Mouse (Mus musculus): ENCODE data around the gene Metrnl. TPM values are rescaled to one million over a fixed set of nuclear protein-coding genes. Genes with fewer than 3 reads are reported as not detected.
"Not testable (repeated sequence)": the region's sequence is repeated elsewhere in the genome, so short reads cannot be mapped to it uniquely, and the experiment has no call there.

Metrnl gene
- total RNA-seq (2021) = 27.6 and 33.6 TPM in 2 replicates
- long read RNA-seq, transcript Metrnl-201 (4 exons, 1,401 nt) = major isoform, 18 of 23 reads
- long read RNA-seq, partial matches to known transcripts = 0 of 23 reads
- long read RNA-seq, other reads (novel, unspliced or antisense) = 5 of 23 reads

DNA sequence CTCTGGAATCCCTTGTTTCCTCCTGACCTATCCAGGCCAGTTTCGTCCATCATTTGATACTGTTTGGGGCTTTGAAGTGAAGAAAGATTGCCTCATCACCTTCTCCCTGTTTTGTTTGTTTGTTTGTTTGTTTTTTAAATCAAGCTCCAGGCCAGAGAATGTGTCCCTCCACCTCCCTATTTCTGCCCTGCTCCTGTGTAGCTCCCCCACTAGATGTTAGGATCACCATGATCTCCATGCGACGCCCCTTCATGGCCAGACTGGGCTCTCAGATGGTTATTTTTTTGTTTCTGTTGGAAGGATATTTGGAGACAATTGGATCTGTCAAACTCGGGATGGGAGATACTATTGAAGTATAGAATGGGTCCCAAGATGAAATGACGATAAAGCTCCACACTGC lies at the start of gene Metrnl:
Gene Metrnl (plus strand): TSS at position 301 of the 400 bp plus-strand sequence.
- no peak for DNase-seq

DNA sequence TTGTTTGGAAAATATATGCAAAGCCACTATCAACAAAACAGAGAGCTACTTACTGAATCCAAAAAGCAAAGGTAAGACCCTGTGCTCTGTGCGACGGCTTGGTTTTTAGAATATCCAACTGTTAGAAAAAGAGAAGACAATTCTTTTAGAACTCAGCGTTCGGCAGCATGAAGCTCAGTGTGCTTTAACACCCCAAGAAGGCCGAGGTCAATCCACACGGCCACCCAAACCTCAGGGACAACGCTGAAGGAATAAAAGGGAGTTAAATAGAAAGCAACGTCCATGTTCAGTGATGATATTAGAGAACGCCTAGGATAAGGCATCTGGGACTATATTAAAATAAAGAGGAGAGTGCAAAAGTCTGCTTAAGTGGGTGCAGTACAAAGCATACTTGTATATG lies 49.8 kb upstream of the Metrnl start:
- no peak for DNase-seq

DNA sequence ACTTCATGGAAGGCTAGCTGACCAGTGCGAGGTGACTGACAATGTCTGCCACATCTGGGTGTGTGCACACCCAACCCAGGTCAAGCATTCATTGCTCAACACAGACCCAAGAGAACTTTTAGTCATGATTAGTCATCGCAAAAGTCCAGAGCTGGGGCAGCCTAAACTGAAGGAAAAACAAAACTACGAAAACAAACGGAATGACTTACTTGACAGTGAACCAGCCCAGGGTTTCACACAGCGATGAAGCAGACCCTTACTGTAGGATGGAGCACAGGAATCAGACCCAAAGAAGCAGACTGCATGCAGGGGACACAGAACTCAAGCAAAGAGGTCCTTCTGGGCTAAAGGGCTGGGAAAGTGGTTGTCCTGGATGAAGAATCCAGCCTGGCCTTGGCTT lies 49.4 kb upstream of the Metrnl start:
- no peak for DNase-seq

DNA sequence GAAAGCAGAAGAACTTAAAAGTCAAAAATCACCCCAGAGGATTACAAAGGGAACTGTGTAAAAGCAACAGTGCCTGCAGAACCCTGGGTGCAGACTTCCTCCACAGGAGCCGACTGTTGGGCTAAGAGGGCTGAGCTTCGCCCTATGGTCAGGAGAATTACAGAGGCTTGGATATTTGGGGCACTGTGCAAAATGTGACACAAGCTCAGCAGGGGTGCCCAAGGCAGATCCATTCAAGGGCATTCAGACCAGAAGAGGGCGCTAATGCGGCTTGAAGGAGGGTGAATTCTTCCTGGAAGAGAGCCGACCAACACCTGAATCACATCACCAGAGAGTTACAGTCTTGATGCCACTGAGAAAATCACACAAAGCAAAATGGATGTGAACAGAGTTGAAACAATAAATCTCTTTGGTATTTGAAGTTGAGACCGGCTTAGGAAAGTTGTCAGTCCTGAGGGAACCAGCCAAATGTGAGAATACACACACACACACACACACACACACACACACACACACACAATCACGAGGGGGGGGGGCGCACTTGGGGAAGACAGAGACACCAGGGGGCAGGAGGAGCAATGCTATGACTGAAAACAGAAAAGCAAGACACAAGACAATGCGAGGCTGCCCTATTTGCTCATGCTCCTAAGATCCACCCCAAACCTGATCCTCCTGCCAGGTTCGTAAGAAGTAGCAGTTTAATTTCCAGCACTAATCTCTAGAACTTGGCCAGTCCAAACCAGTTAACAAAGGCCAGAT lies 48.6 kb upstream of the Metrnl start:
- DNase-seq = peak; percentile 71

DNA sequence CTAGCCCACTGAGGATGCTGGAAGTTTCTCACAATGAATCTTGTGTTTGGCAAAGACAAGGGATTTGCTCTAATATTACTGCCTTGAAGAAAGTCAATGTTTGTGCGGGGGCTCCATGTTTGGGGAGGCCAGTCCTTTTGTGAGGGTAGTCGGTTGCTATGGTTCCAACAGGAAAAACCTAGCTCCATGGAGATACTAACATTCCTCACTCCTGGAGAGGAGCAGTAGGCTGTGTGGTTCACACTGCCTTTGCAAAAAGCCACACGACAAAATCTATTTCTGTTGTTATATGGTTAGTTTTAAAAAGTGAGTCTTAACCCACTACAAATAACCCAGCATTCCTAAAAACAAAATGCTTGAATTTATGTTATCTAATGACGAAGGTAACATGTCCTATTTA lies 47.7 kb upstream of the Metrnl start:
- DNase-seq = no peak

DNA sequence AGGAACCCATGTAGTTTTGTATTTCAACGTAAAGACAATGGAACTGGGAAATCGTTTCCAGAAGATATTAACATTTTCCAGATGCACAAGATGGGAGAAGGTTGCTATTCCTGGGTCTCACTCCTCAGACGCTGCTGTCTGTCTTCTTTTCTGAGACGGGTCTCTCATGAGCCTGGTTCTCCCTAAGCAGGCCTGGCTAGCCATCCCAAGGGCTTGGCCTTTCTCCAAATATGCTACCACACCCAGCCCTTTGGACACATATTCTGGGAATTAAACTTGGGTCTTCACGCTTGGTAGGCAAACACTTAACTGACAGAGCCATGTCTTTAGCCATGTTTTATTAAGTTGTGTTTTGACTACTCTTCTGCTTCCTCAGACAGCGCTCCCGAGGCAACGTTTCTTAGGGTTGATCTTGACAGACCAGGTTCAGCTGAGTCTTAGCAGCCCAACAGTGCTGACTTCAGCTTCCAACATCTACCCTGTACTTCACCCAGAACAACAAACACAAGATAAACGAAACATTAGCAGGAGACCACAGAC lies 46.9 kb upstream of the Metrnl start:
- DNase-seq = no peak

DNA sequence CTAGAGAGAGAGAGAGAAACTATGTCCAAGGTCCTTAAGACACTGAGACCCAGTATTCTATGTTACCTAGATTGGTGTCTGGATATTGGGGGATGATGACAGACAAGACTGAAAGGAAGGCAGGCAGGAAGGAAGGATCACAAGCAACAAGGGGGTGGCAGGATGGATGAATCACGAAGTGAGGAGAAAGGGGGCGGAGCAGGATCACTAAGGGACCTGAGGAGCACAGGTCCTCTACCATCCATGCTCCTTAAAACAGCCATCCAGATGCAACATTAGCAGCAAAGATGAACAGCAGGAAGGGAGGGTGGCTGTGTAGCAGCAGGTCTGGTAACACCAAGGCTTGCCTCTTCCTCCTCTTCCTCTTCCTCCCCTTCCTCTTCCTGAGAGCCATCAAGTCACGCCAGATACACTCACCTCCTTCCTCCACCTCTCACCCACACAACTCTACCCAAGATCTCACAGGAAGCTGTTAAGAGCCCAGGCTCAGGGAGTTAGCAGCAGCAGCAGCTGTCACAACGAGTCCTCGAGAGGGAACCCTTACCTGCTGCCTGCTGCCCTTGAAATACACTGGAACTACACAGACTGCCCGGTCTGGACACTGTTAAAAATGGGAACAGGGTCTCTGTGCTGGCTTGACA lies 46.1 kb upstream of the Metrnl start:
- DNase-seq = no peak

DNA sequence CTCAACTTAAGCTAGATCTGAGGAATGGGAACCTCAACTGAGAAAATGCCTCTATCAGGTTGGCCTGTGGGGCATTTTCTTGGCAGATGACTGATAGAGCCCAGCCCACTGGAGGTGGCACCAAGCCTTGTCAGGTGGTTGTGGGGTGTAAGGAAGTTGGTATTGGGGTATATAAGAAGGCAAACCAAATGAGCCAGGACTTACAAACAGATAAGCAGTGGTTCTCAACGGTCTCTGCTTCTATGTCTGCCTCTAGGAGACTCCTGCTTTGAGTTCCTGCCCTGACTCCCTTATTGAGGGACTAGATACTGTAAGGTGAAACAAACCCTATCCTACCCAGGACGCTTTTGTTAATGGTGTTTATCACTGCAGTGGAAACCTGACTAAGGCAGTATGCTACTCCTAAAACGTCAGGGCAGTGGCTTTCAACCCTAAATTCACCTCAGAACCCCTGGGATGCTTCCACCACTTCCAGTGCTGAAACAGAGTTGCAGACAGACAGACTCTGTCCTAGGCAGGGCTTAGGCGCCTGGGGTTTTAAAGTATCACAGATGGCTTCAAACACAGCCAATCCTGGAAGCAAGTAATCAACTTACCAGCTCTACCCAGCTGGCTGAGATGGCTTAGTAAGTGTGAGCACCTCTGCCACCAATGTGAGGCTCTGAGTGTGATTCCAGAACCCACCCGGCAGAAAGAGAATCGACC lies 45.4 kb upstream of the Metrnl start:
- no peak for DNase-seq

DNA sequence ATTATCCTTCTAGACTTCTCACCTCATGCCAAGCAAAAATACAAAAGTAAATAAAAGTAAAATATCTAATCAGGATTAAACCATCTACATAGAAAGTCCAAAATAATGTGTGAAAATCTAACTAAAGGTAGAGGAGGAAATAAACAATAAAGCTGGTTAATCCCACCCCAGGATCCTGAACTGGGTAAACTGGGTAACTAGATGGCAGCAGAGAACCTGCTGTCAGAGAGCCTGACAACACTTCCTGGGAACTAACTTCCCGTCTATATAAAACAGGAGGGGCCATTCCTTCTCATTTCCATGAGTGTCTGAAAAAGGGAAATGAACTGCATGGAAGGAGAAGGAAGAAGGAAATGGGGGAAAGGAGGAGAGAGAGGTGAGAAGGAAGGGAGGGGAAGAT lies 43.2 kb upstream of the Metrnl start:
- DNase-seq = no peak

DNA sequence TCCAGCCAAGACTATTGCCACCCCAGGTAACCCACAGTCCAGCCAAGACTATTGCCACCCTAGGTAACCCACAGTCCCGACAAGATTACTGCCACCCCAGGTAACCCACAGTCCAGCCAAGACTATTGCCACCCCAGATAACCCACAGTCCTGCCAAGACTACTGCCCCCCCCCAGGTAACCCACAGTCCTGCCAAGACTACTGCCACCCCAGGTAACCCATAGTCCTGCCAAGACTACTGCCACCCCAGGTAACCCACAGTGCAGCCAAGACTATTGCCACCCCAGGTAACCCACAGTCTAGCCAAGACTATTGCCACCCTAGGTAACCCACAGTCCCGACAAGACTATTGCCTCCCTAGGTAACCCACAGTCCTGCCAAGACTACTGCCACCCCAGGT lies 40.7 kb upstream of the Metrnl start:
- DNase-seq = not testable (repeated sequence)

DNA sequence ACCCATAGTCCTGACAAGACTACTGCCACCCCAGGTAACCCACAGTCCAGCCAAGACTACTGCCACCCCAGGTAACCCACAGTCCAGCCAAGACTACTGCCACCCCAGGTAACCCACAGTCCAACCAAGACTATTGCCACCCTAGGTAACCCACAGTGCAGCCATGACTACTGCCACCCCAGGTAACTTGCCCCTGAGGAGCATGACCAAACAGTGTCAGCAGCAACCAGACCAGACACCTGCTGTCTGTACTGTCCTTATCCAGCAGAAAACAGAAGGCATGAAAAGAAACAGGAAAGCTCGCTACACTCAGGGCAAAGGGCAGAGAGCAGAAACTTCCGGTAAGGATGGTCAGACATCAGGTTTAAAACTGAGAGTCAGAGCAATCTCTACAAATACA lies 40.2 kb upstream of the Metrnl start:
- DNase-seq = no peak

DNA sequence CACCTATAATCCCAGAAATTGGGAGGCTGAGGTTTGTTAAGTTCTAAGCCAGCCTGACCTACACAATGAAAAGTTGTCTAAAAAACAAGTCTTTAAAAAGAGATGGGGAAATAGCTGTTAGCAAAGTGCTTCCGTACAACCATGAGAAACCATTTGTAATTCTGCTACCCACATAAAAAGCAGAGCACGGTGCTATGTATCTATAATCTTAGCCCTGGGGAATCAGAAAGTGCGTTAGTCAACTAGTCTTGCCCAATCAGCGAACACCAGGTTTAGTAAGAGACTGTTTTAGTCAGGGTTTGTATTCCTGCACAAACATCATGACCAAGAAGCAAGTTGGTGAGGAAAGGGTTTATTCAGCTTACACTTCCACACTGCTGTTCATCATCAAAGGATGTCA lies 33.8 kb upstream of the Metrnl start:
- no peak for DNase-seq

DNA sequence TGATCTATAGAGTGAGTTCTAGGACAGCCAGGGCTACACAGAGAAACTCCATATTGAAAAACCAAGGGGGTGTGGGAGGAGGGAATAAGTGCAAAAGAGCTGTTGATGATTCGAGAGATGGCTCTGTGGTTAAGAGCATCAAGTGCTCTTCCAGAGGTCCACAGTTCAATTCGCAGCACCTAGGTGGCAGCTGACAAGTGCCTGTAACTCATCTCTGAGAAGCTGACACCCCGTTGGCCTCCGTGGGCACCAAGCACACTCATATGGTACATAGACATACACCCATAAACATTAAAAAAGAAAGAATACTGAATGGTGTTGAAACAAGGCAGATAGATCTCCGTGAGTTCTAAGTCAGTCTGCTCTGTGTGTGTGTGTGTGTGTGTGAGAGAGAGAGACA lies 32.6 kb upstream of the Metrnl start:
- DNase-seq = no peak

DNA sequence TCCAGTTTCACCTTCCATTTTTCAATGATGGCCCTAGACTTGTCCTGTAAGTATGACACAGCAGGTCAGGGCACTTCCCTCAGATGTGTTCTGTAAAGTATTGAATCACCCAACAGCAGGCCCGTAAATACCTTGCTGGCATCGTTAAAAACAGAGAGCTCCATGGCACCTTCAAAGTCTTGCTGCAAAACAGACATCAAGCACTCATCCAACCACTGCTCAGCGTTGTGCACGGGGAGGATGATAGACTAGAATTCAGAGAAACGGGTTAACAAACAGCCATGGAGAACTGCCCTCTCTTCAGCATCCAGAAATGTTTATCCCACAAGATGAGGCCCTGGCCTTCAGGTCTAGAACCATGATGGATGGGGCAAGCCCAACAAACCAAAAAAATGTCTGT lies 30.4 kb upstream of the Metrnl start:
- no peak for DNase-seq

DNA sequence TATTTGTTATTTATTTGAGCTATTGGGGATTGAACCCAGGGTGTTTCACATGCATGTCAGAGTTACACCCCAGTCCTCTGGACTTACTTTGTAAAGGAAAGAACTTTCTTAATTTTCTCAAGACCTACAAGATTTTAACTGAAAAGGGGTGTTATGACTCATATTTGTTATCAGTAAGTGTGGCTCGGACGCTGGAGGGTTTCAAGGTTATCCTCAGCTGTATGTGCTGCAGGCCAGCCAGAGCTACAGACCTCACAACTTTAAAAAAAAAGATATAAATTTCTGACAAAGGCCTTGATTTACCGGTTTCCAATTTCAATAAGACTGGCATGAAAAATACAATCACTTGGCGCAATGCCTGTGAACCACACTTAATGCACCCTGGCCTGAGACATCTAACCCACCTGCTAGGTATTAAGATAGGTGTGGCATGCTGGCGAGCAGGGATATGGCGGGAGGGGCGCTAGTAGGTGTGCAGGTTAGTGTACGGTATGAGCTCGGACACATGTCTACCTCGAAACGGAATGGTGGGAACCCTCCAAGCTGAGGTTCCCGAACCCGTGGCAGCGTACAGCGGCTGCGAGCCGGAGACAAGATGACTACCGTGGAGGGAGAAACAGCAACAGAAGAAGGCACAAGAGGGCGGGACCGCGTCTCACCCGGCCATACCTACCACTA lies 28.9 kb upstream of the Metrnl start:
- no peak for DNase-seq

DNA sequence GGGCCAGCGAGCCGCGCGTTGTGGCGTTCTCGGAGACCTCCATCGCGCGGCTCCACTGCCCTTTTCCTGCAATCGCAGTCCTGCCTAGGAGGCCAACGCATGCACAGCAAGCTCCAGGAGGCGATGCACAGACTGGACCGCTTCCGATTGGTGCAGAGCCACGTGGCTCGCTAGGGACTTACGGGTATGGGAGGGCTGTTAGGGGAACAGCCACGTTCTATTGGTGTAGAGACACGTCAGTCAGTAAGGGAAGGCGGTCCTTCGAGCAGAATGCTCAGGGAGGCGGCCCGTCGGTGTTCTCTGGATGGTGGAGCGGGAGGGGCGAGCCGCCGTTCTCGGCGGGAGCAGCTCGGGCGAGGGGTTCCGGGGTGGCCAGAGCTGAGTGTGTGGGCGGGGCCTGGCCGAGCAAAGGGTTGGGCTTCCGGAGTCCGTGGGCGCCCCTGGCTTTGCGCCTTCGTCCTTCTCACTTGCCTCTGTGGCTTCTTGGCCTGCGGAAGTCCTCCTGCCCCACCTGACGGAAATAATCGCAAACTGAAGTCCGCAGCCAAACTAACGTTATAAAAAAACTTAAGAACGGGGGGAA lies 28.3 kb upstream of the Metrnl start, which contains the start of gene B3gntl1:
Gene B3gntl1 (minus strand): TSS at position 164 of the 583 bp plus-strand sequence.
- peak; percentile 98 for DNase-seq

DNA sequence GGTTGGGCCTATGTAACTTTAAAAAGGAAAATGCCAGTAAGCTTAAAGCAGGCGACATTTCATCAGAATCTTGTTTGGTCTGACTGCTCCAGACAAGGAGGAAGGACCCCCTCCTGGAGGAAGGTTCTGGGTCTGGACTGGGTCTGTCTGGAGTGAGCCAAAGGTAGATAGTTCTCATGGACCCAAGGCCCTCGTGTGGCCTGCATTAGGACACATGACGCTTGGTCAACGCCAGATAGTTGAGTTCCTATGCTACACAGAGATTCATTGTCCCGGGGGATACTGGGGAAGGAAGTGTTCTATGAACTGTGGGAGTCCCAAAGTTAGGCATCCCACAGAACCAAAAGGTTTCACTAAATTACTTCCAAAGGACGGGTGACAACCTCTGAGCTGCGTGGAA lies 27.7 kb upstream of the Metrnl start:
- no peak for DNase-seq

DNA sequence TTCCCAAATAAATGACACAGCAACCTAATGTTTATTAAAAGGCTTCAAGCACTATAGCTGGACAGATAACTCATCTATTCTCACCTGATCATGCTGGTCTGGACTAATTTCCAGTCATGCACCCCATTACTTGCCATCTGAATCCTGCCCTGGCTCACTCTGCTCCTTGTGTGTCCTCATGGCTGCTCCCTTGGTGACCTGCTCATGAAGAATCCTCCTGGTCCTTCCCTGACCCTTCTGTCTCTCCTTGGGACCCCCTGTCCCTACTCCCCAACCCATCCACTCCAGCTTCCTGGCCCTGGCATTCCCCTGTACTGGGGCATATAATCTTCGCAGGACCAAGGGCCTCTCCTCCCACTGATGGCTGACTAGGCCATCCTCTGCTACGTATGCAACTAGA lies 24.5 kb upstream of the Metrnl start:
- no peak for DNase-seq

DNA sequence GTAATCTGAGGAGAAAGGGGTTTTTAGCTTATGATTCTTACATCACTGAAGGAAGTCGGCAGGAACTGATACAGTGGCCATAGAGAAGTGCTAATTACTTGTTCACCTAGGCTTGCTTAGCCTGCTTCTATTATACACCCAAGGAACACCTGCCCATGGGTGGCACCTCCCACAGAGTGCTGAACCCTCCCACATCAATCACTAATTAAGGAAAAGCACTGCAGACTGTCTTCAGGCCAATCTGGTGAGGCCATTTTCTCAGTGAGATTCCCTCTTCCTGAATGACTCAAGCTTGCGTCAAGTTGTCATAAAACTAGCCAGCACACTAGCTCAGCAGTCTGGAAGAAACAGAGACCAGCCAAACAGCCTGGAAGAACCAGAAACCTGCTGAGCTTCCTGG lies 21.8 kb upstream of the Metrnl start:
- DNase-seq = no peak

DNA sequence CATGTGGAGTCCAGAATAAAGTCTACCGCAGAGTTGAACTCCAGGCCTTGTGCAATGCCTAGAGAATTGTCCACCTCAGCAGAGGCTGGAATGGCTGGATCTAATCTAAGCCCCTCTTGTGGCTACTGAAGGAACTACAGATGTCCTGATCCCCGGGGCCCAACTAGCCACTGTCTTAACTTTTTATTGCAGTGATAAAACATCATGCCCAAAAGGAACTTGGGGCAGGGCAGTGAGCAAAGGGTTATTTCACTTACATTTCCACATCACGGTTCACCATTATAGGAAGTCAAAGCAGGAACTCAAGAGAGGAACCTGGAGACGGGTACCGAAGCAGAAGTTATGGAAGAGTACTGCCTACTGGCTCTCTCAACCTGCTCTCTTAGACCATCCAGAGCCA lies 20.6 kb upstream of the Metrnl start:
- peak; percentile 6 for DNase-seq

DNA sequence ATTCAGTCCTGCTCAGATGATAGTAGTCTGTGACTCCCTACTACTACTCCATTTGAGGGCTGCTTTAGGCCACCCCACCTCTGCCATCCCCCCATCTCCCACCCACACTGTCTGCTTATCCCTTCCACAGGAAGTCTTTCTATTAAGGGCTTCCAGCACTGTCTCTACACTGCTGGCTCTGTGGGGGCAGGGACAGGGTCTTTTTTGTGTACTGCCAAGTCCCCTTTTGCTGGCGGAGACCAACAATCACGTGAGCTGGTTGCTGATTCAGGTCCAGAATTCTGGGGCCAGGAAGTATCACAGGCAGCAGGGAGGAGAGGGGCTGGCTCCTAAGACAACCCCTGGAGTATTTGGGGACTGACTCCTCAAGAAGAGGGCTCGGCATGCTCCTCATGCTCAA lies 18.1 kb upstream of the Metrnl start:
- DNase-seq = no peak

DNA sequence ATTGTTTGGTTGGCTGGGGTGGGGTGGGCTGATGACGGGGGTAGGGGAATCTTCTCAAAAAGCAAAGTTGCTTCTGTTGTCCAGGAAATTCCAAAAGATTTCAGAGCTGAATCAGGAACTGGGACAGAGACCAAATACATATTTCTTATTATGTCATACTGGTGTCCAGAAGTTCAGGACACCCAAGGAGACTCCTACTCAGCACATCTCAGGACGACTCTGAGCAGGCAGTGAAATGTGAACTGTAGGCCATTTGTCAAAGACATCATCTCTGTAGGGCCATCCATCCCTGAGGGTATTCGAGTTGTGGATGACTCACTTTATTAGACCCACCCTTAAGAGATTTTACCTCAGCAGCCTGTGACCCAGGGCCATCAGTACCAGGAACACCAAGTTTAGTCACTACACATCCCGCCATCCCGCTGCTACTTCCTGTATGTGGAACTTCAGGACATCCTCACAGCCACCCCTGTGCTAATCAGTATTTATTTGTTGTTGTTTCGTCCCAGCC lies 15.8 kb upstream of the Metrnl start:
- DNase-seq = peak; percentile 8

Measured in adrenal gland, postnatal 25 days (tissue).